Mouse (Mus musculus): ENCODE measurements around the gene Csnk2b. TPM values are rescaled to one million over a fixed set of nuclear protein-coding genes. Genes with fewer than 3 reads are reported as not detected.

The Csnk2b gene
- total RNA-seq (2017): 214 and 240 TPM in 2 replicates

GRCm38 (mm10) chr17:35121871-35122303, at the start of gene Csnk2b:
Csnk2b (minus strand) TSS chr17:35122053.
- ATAC-seq (ENCODE audit: extremely low read depth, insufficient number of reproducible peaks, low FRiP score, poor library complexity, severe bottlenecking): no peak

GRCm38 (mm10) chr17:35168541-35169207, 46.8 kb upstream of the Csnk2b start:
- no peak for ATAC-seq (ENCODE audit: extremely low read depth, insufficient number of reproducible peaks, low FRiP score, poor library complexity, severe bottlenecking)

GRCm38 (mm10) chr17:35167794-35168193, 45.9 kb upstream of the Csnk2b start:
- ATAC-seq (ENCODE audit: extremely low read depth, insufficient number of reproducible peaks, low FRiP score, poor library complexity, severe bottlenecking): no peak

GRCm38 (mm10) chr17:35166352-35167035, 44.6 kb upstream of the Csnk2b start:
- ATAC-seq (ENCODE audit: extremely low read depth, insufficient number of reproducible peaks, low FRiP score, poor library complexity, severe bottlenecking): peak; percentile 32; the same call in 1 of the 2 replicates

GRCm38 (mm10) chr17:35165451-35166155, 43.8 kb upstream of the Csnk2b start:
- no peak for ATAC-seq (ENCODE audit: extremely low read depth, insufficient number of reproducible peaks, low FRiP score, poor library complexity, severe bottlenecking)

- ATAC-seq (ENCODE audit: extremely low read depth, insufficient number of reproducible peaks, low FRiP score, poor library complexity, severe bottlenecking): peak; percentile 88
Observed at GRCm38 (mm10) chr17:35164568-35165450, 43.0 kb upstream of the Csnk2b start, which contains the start of gene Prrc2a. Prrc2a (minus strand) TSS chr17:35164897.

- no peak for ATAC-seq (ENCODE audit: extremely low read depth, insufficient number of reproducible peaks, low FRiP score, poor library complexity, severe bottlenecking)
Observed at GRCm38 (mm10) chr17:35164218-35164567, 42.3 kb upstream of the Csnk2b start.

- ATAC-seq (ENCODE audit: extremely low read depth, insufficient number of reproducible peaks, low FRiP score, poor library complexity, severe bottlenecking): no peak
Observed at GRCm38 (mm10) chr17:35163326-35164081, 41.7 kb upstream of the Csnk2b start.

- ATAC-seq (ENCODE audit: extremely low read depth, insufficient number of reproducible peaks, low FRiP score, poor library complexity, severe bottlenecking): no peak
Observed at GRCm38 (mm10) chr17:35162730-35163129, 40.9 kb upstream of the Csnk2b start.

GRCm38 (mm10) chr17:35162121-35162520, 40.3 kb upstream of the Csnk2b start:
- no peak for ATAC-seq (ENCODE audit: extremely low read depth, insufficient number of reproducible peaks, low FRiP score, poor library complexity, severe bottlenecking)

GRCm38 (mm10) chr17:35161421-35161820, 39.6 kb upstream of the Csnk2b start:
- ATAC-seq (ENCODE audit: extremely low read depth, insufficient number of reproducible peaks, low FRiP score, poor library complexity, severe bottlenecking): no peak

GRCm38 (mm10) chr17:35159638-35160037, 37.8 kb upstream of the Csnk2b start:
- ATAC-seq (ENCODE audit: extremely low read depth, insufficient number of reproducible peaks, low FRiP score, poor library complexity, severe bottlenecking): no peak

GRCm38 (mm10) chr17:35158850-35159593, 37.2 kb upstream of the Csnk2b start:
- no peak for ATAC-seq (ENCODE audit: extremely low read depth, insufficient number of reproducible peaks, low FRiP score, poor library complexity, severe bottlenecking)

GRCm38 (mm10) chr17:35157661-35158175, 35.9 kb upstream of the Csnk2b start:
- no peak for ATAC-seq (ENCODE audit: extremely low read depth, insufficient number of reproducible peaks, low FRiP score, poor library complexity, severe bottlenecking)

GRCm38 (mm10) chr17:35157254-35157653, 35.4 kb upstream of the Csnk2b start:
- no peak for ATAC-seq (ENCODE audit: extremely low read depth, insufficient number of reproducible peaks, low FRiP score, poor library complexity, severe bottlenecking)

- ATAC-seq (ENCODE audit: extremely low read depth, insufficient number of reproducible peaks, low FRiP score, poor library complexity, severe bottlenecking): no peak
Observed at GRCm38 (mm10) chr17:35156461-35157200, 34.8 kb upstream of the Csnk2b start.

GRCm38 (mm10) chr17:35155451-35155850, 33.6 kb upstream of the Csnk2b start:
- ATAC-seq (ENCODE audit: extremely low read depth, insufficient number of reproducible peaks, low FRiP score, poor library complexity, severe bottlenecking): no peak

Measured in neutrophil, adult 5-6 weeks (primary cell).